Mouse (Mus musculus) forebrain, embryonic 14.5 days (tissue): ENCODE data around the gene Ccdc30. TPM values are rescaled to one million over a fixed set of nuclear protein-coding genes. Genes with fewer than 3 reads are reported as not detected.
A peak's percentile ranks its signal among the peaks of the same experiment; 100 is the strongest.

Source experiments
- ATAC-seq: fragments of 200-750 bp; cut with Nextera tagmentation; 2 replicates; pipeline ENCODE4 v1.8.0; 2017; ENCODE audit warnings: mild to moderate bottlenecking, moderate library complexity
- DNase-seq: peaks from one replicate; pipeline ENCODE4 v3.0.0-alpha.2; 2015; ENCODE audit warnings: low spot score
- H3K27ac ChIP-seq: fragments of 300-500 bp; sonication (generic); 2 replicates; pipeline ENCODE4 v1.5.1; 2014; ENCODE audit warnings: low read depth, mild to moderate bottlenecking, control low read depth, low read length, moderate library complexity
- H3K27me3 ChIP-seq: fragments of 300-500 bp; sonication (generic); replicated peaks from 2 replicates; pipeline ENCODE4 v1.6.1; 2014; ENCODE audit warnings: low read length, control low read depth, mixed read lengths; ENCODE audit not compliant: control insufficient read depth, insufficient read depth
- H3K36me3 ChIP-seq: fragments of 300-500 bp; sonication (generic); 2 replicates; pipeline ENCODE4 v1.6.1; 2014; ENCODE audit warnings: low read length, control low read depth; ENCODE audit not compliant: control insufficient read depth, insufficient read depth
- H3K4me1 ChIP-seq: fragments of 300-500 bp; sonication (generic); 2 replicates; pipeline ENCODE4 v1.6.1; 2014; ENCODE audit warnings: antibody characterized with exemption, low read length, control low read depth; ENCODE audit not compliant: control insufficient read depth, insufficient read depth
- H3K4me2 ChIP-seq: fragments of 300-500 bp; sonication (generic); 2 replicates; pipeline ENCODE4 v1.6.1; 2014; ENCODE audit warnings: mild to moderate bottlenecking, control low read depth, low read length
- H3K4me3 ChIP-seq: fragments of 300-500 bp; sonication (generic); 2 replicates; pipeline ENCODE4 v1.5.1; 2014; ENCODE audit warnings: low read depth, low read length, control low read depth
- H3K9ac ChIP-seq: fragments of 300-500 bp; sonication (generic); 2 replicates; pipeline ENCODE4 v1.6.1; 2014; ENCODE audit warnings: mild to moderate bottlenecking, low read length, control low read depth, moderate library complexity
- H3K9me3 ChIP-seq: fragments of 300-500 bp; sonication (generic); replicated peaks from 2 replicates; pipeline ENCODE4 v1.6.1; 2016; ENCODE audit warnings: low read length, control low read depth, mixed read lengths; ENCODE audit not compliant: control insufficient read depth
- WGBS: fragments of 180-500 bp; shearing (Covaris S2); extraction: QIAGEN DNeasy Blood & Tissue Kit; methylation state at CpG from one replicate; pipeline ENCODE4 v1.1.7; 2014; 5-methylcytosine and 5-hydroxymethylcytosine counted together
- polyA plus RNA-seq: library from polyadenylated mRNA; unstranded; fragments of >200 nt; fragmentation: Nextera tagmentation; extraction: Ambion mirVana; gene quantifications from 2 replicates; pipeline ENCODE4 v1.2.1, GENCODE M21; 2014

The Ccdc30 gene
- polyA plus RNA-seq, 1 experiment from 2014 or later, result 14.0 TPM

DNA sequence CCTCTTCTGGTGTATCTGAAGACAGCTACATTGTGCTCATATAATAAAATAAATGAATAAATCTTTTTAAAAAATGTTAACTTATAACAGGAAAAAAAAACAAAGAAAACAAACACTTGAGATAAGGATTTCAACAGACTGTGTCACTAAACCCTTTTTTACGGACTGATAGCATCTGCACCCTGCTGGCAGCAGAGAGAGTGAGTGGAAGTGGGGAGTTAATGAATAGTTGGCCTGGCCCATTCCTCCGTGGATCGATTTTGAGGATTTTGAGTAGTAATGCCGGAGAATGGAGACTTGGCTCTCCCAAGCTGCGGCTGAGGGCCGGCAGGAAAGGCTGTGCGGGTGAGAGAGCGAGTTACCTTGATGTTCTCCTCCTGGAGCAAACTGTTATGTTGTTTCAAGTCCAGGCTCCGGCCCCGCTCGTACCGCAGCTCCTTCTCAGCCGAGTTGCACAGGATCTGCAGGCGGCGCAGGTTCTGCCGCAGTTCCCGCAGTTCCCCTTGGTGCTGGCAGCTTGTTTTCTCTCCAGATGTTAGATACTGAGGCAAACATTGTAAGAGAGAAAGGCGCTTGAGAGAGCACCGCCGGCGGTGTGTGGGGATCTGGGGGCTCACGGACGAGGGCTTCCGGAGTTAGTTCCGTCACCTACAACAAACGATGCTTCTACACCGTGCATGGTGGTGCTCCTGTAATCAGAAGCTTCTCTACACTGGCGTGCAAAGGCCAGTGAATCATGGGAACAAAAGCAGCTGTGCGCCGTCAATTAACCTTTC is 55.9 kb downstream of the Ccdc30 start:
- Histone ChIP-seq H3K4me1 (no peaks in the 10 kb centered on the region), H3K9me3 (no peaks in the 10 kb centered on the region), H3K36me3 (no peaks in the 10 kb centered on the region), H3K9ac (peak overlapping the region; percentile 57), H3K4me2 (peak overlapping the region; percentile 54), H3K27ac (peak overlapping the region; percentile 17; the same call in 1 of the 2 replicates), H3K27me3 (no peaks in the 10 kb centered on the region), H3K4me3 (peak overlapping the region; percentile 26)
- ATAC-seq (peak; percentile 70), DNase-seq (peak; percentile 51)
- 6% methylated on average over 30 of the region's 30 CpGs for WGBS

DNA sequence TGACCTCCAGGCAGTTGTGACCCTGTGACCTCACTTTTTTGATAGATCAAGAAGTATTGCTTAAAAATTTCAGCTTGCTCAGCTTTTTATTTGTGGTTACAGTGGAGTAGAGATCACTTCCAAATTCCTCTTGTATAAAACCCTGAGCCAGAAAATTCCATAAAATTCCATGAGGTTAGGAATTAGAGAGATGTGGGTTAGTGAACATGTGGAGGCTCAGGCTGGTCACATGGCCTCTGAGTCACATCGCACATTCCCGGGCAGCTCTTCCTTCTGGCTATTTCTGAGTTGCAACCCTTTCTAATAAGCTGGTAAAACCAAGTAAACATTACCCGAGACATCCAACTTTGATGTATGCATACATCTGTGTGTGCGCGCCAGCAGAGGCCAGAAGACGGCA is 69.8 kb downstream of the Ccdc30 start:
- Histone ChIP-seq H3K27me3 (no peaks in the 10 kb centered on the region), H3K9ac (no peak overlapping the region)
- ATAC-seq, result no peak

DNA sequence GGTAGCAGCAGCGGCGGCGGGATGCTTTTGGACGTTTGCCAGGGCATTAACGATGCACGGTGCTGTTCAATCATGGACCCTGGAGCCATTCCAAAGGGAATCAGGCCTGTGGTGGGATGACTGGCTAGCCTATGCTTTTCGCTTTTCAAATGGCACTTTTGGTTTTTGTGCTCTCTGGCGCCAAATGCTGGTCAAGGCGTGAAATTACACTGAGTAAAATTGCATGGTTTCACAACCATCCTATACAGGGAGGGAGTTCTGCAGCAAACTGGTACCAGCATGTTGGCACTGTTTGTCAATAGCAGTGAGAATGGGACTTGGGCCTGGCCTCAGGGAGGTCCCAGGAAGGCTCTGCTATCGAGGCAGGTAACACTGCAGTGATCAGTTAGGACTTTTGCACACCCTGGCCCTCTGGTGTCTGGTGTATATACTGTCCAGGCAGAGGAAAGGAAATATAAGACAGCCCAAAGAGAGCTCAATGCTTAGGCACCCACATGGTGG is 76.4 kb downstream of the Ccdc30 start:
- H3K4me3 ChIP-seq, result no peak overlapping the region
- ATAC-seq (peak; percentile 94), DNase-seq (peak; percentile 96)
- H3K27me3 ChIP-seq, result no peaks in the 10 kb centered on the region
- H3K4me2 ChIP-seq, result peak overlapping the region; percentile 28
- H3K9ac ChIP-seq, result peak overlapping the region; percentile 1; the same call in 1 of the 2 replicates
- H3K4me1 ChIP-seq, result no peaks in the 10 kb centered on the region
- H3K36me3 ChIP-seq, result no peaks in the 10 kb centered on the region
- WGBS, result under 1% methylated on average over 10 of the region's 10 CpGs
- no peaks in the 10 kb centered on the region for H3K9me3 ChIP-seq
- peak overlapping the region; percentile 45; the same call in 1 of the 2 replicates for H3K27ac ChIP-seq

More for the DNA sequence above, 69.8 kb downstream of the Ccdc30 start:
- DNase-seq, result no peak
- H3K4me2 ChIP-seq, result no peak overlapping the region
- no peaks in the 10 kb centered on the region for H3K36me3 ChIP-seq
- no peaks in the 10 kb centered on the region for H3K4me1 ChIP-seq
- H3K4me3 ChIP-seq, result no peak overlapping the region
- 92% methylated on average over 6 of the region's 6 CpGs for WGBS
- H3K9me3 ChIP-seq, result no peaks in the 10 kb centered on the region
- H3K27ac ChIP-seq, result no peak overlapping the region

DNA sequence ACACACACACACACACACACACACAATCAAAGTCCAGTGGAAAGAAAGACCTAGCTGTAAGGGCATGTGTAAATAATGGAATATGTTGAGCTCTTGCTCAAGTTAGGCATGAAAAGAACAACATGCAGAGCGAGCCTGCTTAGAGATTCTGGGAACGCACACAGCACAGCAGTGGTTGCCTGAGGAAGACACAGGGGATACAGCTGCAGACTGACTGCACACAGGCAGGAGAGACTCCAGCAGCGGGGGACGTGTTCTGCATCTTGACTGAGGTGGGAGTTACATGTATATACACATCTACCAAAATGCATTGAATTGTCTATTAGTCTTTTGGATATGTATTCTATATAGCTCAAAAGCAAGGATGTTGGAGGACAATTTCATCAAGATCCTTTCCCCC is 76.9 kb downstream of the Ccdc30 start:
- Histone ChIP-seq H3K4me1 (no peaks in the 10 kb centered on the region), H3K9ac (peak overlapping the region; percentile 1; the same call in 1 of the 2 replicates), H3K27ac (peak overlapping the region; percentile 45; the same call in 1 of the 2 replicates), H3K4me3 (no peak overlapping the region), H3K36me3 (no peaks in the 10 kb centered on the region), H3K4me2 (peak overlapping the region; percentile 28), H3K9me3 (no peaks in the 10 kb centered on the region), H3K27me3 (no peaks in the 10 kb centered on the region)
- DNase-seq (peak; percentile 69), ATAC-seq (peak; percentile 90)
- 32% methylated on average over 4 of the region's 4 CpGs for WGBS

DNA sequence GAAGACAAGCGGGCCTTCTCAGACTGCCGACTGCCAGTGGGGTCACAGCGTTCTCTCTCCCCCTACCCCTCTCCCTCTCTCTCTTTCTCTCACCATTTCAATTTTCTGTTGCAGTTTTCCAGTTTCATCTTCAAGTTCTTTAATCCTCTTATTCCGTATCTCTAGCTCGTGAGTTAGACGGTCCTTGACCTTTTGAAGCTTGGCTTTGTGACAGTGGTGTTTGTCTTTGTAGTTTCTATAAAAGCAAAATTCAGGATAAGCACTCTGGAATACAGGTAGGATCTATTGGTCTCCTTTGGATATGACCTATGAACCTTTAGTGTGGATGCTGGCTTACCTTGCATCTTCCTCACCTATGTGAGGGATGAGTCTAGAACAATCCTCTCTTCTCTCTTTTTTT is 81.8 kb downstream of the Ccdc30 start:
- H3K36me3 ChIP-seq, result no peaks in the 10 kb centered on the region
- H3K9me3 ChIP-seq, result no peaks in the 10 kb centered on the region
- no peak overlapping the region for H3K27ac ChIP-seq
- ATAC-seq (no peak), DNase-seq (no peak)
- no peak overlapping the region for H3K4me3 ChIP-seq
- WGBS, result 89% methylated on average over 6 of the region's 6 CpGs
- H3K27me3 ChIP-seq, result no peaks in the 10 kb centered on the region
- H3K4me2 ChIP-seq, result no peak overlapping the region
- H3K4me1 ChIP-seq, result no peaks in the 10 kb centered on the region
- no peak overlapping the region for H3K9ac ChIP-seq

DNA sequence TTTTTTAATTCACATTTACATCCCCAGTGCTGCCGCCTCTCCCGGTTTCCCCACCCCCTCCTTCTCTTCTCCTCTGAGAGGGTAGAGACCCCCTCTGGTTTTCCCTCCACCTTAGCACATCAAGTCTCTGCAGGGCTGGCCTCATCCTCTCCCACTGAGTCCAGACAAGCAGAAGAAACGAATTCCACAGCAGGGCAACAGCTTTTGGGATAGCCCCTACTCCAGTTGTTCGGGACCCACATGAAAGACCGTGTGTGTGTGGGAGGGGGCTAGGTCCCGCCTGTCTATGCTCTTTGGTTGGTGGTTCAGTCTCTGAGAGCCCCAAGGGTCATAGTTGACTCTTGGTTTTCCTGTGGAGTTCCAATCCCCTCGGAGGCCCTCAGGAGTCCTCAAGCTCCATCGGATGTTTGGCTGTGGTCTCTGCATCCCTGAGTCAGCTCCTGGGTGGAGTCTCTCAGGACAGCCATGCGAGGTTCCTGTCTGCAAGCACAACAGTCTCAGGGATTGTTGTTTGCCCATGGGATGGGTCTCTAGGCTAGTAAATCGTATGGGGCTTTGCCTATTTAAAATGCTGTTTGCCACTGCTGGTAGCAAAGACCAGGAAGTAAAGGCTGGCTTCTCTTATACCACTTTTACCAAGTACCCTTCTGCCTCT is 94.3 kb downstream of the Ccdc30 start:
- Histone ChIP-seq H3K36me3 (peaks cover 23% of the 10 kb centered on the region), H3K27ac (peak overlapping the region; percentile 81; the same call in 1 of the 2 replicates), H3K4me1 (peaks cover 10% of the 10 kb centered on the region), H3K9me3 (no peaks in the 10 kb centered on the region), H3K4me3 (peak overlapping the region; percentile 68), H3K4me2 (peak overlapping the region; percentile 95), H3K9ac (peak overlapping the region; percentile 78), H3K27me3 (no peaks in the 10 kb centered on the region)
- WGBS, result 29% methylated on average over 10 of the region's 10 CpGs
- peak; percentile 65 for ATAC-seq
- DNase-seq, result no peak

DNA sequence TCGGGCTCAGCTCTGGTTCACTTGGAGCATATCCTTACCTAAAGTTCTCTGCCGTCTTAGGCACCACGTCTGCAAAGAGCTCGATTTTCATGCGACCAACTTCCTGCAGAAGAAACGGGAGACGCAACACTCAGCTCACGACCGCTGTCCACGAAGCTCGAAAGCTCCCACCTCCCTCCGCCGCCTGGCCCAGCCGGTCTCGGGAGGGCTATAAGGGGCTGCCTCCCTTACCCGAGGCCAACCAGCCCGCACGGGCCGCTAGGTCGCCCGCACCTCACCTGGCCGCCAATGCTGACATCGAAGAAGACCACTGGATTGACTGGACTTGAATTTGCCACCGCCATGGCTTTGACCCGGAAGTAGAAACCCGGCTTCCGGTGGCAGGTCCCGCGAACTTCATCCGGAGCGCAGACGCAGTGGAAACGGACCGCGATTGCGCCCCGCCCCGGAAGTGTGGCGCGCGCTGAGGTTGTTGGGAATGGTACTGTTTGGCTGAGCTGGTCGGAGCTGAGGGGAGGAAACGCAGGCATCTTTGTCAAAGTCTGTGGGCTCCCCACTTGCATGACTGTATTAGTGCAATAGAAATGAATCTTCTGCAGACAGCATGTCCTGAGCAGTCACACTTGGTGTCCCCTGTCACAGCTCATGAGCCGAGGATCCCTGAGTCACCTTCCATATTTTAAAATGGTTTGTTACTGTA is 95.0 kb downstream of the Ccdc30 start, which contains the start of gene Ppih:
Gene Ppih, minus strand, starts transcription at position 416 of the 700 bp plus-strand sequence.
- no peaks in the 10 kb centered on the region for H3K27me3 ChIP-seq

DNA sequence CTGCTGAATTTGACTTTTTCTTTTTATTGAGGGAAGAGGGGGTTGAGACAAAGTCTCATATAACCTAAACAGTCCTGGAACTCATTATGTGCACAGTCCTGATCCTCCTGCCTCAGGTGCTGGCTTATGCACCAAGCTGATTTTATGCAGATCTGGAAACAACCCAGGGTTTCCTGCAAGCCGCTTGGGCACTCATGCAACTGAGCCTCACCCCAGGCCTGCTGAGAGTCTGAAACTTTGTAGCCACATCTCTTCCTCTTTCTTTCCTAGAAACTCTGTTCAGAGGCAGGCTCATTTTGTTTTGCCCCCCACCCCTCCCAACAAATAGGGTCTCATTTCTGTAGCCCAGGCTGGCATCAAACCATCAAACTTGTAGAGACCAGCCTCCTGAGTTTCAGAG is 101.6 kb downstream of the Ccdc30 start:
- Histone ChIP-seq H3K4me1 (no peaks in the 10 kb centered on the region), H3K4me3 (no peak overlapping the region), H3K4me2 (no peak overlapping the region), H3K9ac (no peak overlapping the region), H3K27ac (no peak overlapping the region), H3K9me3 (no peaks in the 10 kb centered on the region), H3K36me3 (peaks cover 76% of the 10 kb centered on the region), H3K27me3 (no peaks in the 10 kb centered on the region)
- DNase-seq (no peak), ATAC-seq (no peak)
- WGBS, result 96% methylated on average over 1 of the region's 1 CpGs

More for the DNA sequence above, 95.0 kb downstream of the Ccdc30 start, which contains the start of gene Ppih:
- Histone ChIP-seq H3K9ac (peak within 1 kb of the TSS; percentile 78), H3K27ac (peak within 1 kb of the TSS; percentile 81), H3K4me3 (peak within 1 kb of the TSS; percentile 68), H3K4me1 (peaks cover 10% of the 10 kb centered on the region), H3K4me2 (peak within 1 kb of the TSS; percentile 95), H3K9me3 (no peaks in the 10 kb centered on the region), H3K36me3 (peaks cover 30% of the 10 kb centered on the region)
- peak; percentile 97 for DNase-seq
- peak; percentile 99 for ATAC-seq
- under 1% methylated on average over 44 of the region's 44 CpGs for WGBS
